Mouse (Mus musculus) neural tube, embryonic 13.5 days (tissue): ENCODE results near the gene Tnni3. TPM values are rescaled to one million over a fixed set of nuclear protein-coding genes. Genes with fewer than 3 reads are reported as not detected.

ENCODE experiments used
- ATAC-seq: fragments of 200-750 bp; cut with Nextera tagmentation; 2 replicates; pipeline ENCODE4 v1.8.0; 2017; ENCODE audit warnings: low read depth, mild to moderate bottlenecking, moderate TSS enrichment, moderate library complexity
- H3K27ac ChIP-seq: fragments of 300-500 bp; sonication (generic); replicated peaks from 2 replicates; pipeline ENCODE4 v1.5.1; 2015; ENCODE audit warnings: moderate library complexity, mild to moderate bottlenecking, inconsistent platforms
- H3K27me3 ChIP-seq: fragments of 300-500 bp; sonication (generic); 2 replicates; pipeline ENCODE4 v1.6.1; 2015; ENCODE audit warnings: mild to moderate bottlenecking, inconsistent platforms
- H3K36me3 ChIP-seq: fragments of 300-500 bp; sonication (generic); 2 replicates; pipeline ENCODE4 v1.6.1; 2015; ENCODE audit warnings: mild to moderate bottlenecking, inconsistent platforms
- H3K4me1 ChIP-seq: fragments of 300-500 bp; sonication (generic); replicated peaks from 2 replicates; pipeline ENCODE4 v1.6.1; 2015; ENCODE audit warnings: inconsistent platforms
- H3K4me2 ChIP-seq: fragments of 300-500 bp; sonication (generic); 2 replicates; pipeline ENCODE4 v1.6.1; 2015; ENCODE audit warnings: inconsistent platforms, mild to moderate bottlenecking, moderate library complexity
- H3K4me3 ChIP-seq: fragments of 300-500 bp; sonication (generic); 2 replicates; pipeline ENCODE4 v1.5.1; 2015; ENCODE audit warnings: mild to moderate bottlenecking, inconsistent platforms
- H3K9ac ChIP-seq: fragments of 300-500 bp; sonication (generic); 2 replicates; pipeline ENCODE4 v1.6.1; 2015; ENCODE audit warnings: moderate library complexity, mild to moderate bottlenecking, inconsistent platforms
- H3K9me3 ChIP-seq: fragments of 300-500 bp; sonication (generic); 2 replicates; pipeline ENCODE4 v1.6.1; 2016; ENCODE audit warnings: inconsistent platforms
- whole genome bisulfite sequencing: fragments of 180-500 bp; shearing (Covaris S2); methylation state at CpG from one replicate; pipeline ENCODE4 v1.1.7; 2015; 5-methylcytosine and 5-hydroxymethylcytosine counted together
- polyA plus RNA-seq: library from polyadenylated mRNA; unstranded; fragments of >200 nt; fragmentation: Nextera tagmentation; extraction: Ambion mirVana; gene quantifications from 2 replicates; pipeline ENCODE4 v1.2.1, GENCODE M21; 2015

Tnni3 gene
- polyA plus RNA-seq, 1 experiment from 2014 or later, result 3.6 TPM

DNA sequence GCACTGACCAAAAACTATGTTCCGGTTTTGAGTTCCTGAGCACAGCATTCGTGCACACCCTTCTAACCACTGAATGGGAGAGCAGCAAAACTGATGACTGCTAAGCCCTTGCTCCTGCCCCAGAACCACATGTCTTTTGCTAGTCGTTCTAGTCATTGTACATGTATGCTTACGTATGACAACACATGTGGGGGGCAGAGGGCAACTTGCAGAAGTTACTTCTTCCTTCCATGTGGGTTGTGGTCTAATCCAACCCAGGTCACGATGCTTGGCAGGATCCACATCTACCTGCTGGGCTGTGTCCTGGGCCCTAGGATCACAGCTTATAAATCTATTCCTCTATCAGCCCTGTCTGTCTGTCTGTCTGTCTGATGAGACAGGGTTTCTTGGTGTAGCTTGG lies 20.2 kb downstream of the Tnni3 start:
- no peak for ATAC-seq

DNA sequence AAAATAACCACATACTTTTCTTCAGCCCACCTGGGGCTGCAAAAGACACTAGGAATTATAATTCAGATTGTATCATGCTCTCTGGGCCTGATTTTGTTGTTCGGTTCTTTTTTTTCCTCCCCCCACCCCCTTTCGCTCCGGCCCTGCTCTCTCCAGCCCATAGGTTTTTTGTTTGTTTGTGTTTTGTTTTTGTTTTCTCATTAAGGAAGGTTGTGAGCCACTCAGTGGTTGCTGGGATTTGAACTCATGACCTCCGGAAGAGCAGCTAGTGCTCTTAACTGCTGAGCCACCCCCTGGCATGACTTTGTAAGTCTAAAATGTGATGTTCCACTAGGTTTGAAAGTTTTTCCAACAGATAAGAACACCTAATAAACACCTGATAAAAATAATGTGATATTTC lies 20.9 kb downstream of the Tnni3 start:
- no peak overlapping the region; the same call in 1 of the 2 replicates for H3K4me2 ChIP-seq

More for the DNA sequence above, 20.2 kb downstream of the Tnni3 start:
- no peak overlapping the region for H3K9ac ChIP-seq
- H3K27me3 ChIP-seq, result no peaks in the 10 kb centered on the region
- H3K36me3 ChIP-seq, result no peaks in the 10 kb centered on the region
- peaks cover 25% of the 10 kb centered on the region for H3K4me1 ChIP-seq
- H3K27ac ChIP-seq, result no peak overlapping the region
- WGBS, result 88% methylated on average over 5 of the region's 5 CpGs
- no peaks in the 10 kb centered on the region for H3K9me3 ChIP-seq
- H3K4me2 ChIP-seq, result no peak overlapping the region
- H3K4me3 ChIP-seq, result no peak overlapping the region

DNA sequence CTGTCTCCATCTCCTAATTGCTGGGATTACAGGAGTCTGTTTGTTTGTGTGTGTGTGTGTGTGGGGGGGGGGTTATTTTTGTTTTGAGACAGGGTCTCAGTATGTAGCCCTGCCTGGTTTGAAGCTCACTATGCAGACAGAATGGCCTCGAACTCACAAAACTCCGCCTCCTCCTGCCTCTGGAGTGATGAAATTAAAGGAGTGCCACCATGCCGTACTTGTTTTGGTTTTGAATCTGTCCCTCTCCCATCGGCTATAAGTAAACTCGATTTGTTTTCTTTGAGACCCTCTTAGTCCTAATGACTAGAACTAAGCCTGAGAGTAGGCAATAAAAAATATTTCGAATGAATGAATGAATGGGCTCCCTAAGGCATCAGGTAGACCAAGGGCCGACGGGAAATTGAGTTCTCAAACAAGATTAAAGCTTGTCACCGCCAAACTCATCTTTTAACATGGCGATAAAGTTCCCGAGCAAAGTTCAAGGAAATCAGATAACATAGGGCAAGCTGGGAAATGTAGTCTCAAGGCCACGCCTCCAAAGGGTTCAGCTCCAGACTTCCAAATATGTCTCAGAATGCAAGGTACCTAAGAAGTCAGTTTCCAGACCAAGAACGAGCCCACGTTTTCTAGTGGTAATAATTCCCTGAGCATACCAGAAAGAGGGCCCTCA lies 21.5 kb downstream of the Tnni3 start:
- Histone ChIP-seq H3K27ac (no peak overlapping the region; the same call in 1 of the 2 replicates), H3K36me3 (no peaks in the 10 kb centered on the region), H3K4me1 (peaks cover 38% of the 10 kb centered on the region), H3K9ac (peak overlapping the region; percentile 96), H3K4me2 (peak overlapping the region; percentile 93), H3K9me3 (no peaks in the 10 kb centered on the region), H3K4me3 (peak overlapping the region; percentile 84), H3K27me3 (no peaks in the 10 kb centered on the region)
- WGBS, result 15% methylated on average over 14 of the region's 14 CpGs
- peak; percentile 26 for ATAC-seq

More for the DNA sequence above, 20.9 kb downstream of the Tnni3 start:
- no peak for ATAC-seq
- 77% methylated on average over 4 of the region's 4 CpGs for WGBS
- Histone ChIP-seq H3K4me3 (no peak overlapping the region), H3K27me3 (no peaks in the 10 kb centered on the region), H3K27ac (no peak overlapping the region), H3K4me1 (peaks cover 33% of the 10 kb centered on the region), H3K9ac (no peak overlapping the region), H3K36me3 (no peaks in the 10 kb centered on the region), H3K9me3 (no peaks in the 10 kb centered on the region)

DNA sequence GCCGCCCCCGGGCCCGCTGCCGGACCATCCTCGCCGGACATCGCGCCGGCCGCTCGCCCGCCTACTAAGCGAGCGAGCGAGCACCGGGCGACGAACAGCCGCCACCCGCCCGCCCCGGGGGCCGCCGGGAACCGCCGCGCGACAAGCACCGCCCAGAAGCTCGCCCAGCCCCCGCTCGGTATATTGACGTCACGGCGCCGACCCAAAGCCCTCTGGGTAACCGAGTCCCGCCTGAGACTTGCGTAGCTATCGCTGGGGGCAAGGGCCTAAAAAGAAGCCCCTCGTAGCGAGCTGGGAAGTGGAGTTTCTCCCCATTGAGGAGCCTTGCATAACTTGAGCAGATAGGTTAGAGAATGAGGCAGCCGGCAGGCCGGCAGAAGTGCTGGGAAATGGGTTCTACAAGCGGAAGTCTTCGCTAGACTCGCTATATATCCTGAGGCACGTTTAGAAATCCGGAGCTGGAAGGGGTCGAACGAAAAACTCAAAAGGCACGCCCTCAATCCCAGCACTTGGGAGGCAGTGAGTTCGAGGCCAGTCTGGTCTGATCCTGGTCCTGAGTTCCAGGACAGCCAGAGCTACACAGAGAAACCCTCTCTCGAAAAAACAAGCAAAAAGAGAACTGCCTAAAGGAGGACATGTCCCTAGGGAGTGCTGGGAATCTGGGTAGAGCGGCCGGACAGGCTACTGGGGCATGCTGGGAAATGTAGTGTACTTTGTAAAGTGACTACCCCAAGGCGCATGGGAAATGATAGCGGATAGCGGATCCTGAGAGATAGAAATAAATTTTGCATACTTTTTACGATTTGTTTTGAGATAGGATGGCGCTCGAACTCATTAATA lies 22.3 kb downstream of the Tnni3 start, which contains the start of gene Ppp1r12c:
Gene Ppp1r12c (minus strand): TSS at position 123 of the 840 bp plus-strand sequence.
- Histone ChIP-seq H3K4me3 (peak within 1 kb of the TSS; percentile 84), H3K4me2 (peak within 1 kb of the TSS; percentile 93), H3K36me3 (peaks cover 4% of the 10 kb centered on the region), H3K9me3 (no peaks in the 10 kb centered on the region), H3K4me1 (peaks cover 44% of the 10 kb centered on the region), H3K9ac (peak within 1 kb of the TSS; percentile 96), H3K27me3 (no peaks in the 10 kb centered on the region), H3K27ac (peak within 1 kb of the TSS; percentile 91)
- peak; percentile 94 for ATAC-seq
- under 1% methylated on average over 62 of the region's 62 CpGs for WGBS

DNA sequence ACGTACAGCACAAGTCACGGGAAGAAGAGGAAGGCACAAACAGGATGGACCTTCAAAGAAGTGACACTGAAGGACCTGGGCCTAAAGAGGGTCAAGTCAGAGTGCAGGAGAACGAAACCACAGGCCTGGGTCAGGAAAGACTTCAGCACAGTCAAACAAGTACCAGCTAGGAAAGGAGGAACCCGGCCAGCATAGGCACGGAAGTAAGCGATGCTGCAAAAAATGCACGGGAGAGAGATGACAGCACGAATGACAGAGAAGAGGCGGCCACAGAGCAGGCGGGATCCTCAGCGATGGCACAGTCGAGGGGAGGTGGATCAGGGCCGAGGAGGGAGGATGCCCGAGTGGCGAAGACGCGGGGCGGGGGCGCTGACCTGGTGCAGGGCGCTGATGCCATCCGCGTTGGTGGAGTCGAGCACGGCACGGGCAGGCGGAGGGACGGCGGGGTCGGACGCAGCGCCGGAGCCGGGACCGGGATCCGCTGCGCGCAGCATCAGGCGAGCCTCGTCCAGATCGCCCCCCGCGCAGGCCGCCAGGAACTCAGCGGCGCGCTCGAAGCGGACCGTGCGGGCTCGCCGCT lies 23.0 kb downstream of the Tnni3 start:
- H3K36me3 ChIP-seq, result peaks cover 12% of the 10 kb centered on the region
- H3K9me3 ChIP-seq, result no peaks in the 10 kb centered on the region
- no peaks in the 10 kb centered on the region for H3K27me3 ChIP-seq
- H3K4me3 ChIP-seq, result peak overlapping the region; percentile 84
- WGBS, result under 1% methylated on average over 40 of the region's 52 CpGs
- peak overlapping the region; percentile 91 for H3K27ac ChIP-seq
- H3K4me2 ChIP-seq, result peak overlapping the region; percentile 93
- ATAC-seq, result peak; percentile 54
- H3K9ac ChIP-seq, result peak overlapping the region; percentile 96
- H3K4me1 ChIP-seq, result peaks cover 44% of the 10 kb centered on the region

DNA sequence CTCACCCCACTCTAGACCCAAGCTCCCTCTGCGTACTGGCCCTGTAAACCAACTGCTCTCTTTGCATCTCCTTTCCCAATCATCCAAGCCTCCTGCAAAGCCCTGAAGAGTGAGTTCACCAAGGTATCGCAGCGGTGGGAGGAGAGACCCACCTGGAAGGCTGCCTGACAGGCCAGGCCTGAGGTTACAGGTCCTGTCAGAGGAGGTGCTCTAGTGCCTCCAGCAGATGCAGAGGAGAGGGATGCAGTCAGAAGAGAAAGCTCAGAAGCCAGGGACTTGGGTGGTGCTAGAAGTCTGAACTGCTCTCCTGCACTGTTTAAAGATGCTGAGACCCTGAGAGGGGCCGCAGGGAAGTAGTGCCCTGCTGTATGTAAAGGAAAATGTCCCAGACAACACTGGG lies 25.0 kb downstream of the Tnni3 start:
- Histone ChIP-seq H3K36me3 (peaks cover 31% of the 10 kb centered on the region), H3K27ac (peak overlapping the region; percentile 40), H3K4me3 (peak overlapping the region; percentile 15; the same call in 1 of the 2 replicates), H3K4me2 (peak overlapping the region; percentile 93), H3K9ac (peak overlapping the region; percentile 96), H3K27me3 (no peaks in the 10 kb centered on the region), H3K9me3 (no peaks in the 10 kb centered on the region), H3K4me1 (peaks cover 44% of the 10 kb centered on the region)
- WGBS, result 92% methylated on average over 4 of the region's 4 CpGs
- no peak for ATAC-seq

DNA sequence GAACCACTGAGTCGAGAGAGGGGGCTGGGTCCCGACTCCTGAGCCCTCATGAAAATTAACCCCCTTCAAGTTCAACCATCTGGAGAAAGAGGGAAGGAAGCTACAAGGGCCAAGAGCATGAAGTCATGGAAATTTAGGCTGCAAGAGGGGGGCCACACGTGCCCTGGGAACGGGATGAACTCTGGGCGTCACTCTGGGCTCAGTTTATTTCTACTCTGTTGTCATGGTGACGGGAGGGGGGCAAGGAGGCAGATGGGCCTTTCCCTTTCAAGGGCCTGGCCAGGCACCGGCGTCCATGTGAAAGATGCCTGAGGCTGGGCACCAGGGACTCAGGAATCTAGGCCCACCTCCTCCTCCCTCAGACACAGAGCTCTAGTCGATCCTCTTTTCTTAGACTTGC lies 25.8 kb downstream of the Tnni3 start:
- no peak for ATAC-seq
- peak overlapping the region; percentile 40 for H3K27ac ChIP-seq

DNA sequence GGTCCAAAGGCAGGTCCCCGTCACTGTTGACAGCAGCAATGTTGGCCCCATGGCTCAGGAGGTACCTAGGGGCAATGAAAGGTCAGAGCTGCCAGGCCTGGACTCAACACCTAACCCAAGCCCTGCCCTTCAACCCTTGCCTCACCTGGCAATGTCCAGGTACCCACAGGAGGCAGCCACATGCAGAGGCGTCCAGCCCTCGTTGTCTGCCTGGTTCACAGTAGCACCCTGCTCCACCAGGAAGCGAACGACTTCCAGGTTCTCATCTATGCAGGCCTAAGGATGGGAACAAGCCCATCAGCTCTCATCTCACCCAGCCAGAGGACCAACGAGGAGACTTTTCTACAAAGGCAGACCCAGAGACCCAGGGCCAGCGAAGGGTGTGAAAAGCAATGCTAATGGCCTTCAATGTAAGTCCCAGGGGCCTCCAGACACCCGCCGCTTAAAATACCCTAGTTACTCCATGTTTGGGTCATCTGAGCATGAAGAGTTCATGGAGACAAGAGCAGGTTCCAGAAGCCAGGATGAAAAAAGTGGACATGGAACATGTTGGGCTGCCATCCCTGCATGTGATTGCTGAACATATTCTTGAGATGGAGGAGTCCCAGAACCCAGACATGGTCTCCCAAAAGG lies 26.6 kb downstream of the Tnni3 start:
- Histone ChIP-seq H3K9ac (no peak overlapping the region; the same call in 1 of the 2 replicates), H3K4me3 (no peak overlapping the region), H3K36me3 (peaks cover 48% of the 10 kb centered on the region), H3K27me3 (no peaks in the 10 kb centered on the region), H3K9me3 (no peaks in the 10 kb centered on the region), H3K27ac (peak overlapping the region; percentile 40; the same call in 1 of the 2 replicates), H3K4me2 (no peak overlapping the region; the same call in 1 of the 2 replicates), H3K4me1 (peaks cover 48% of the 10 kb centered on the region)
- no peak for ATAC-seq
- 88% methylated on average over 9 of the region's 9 CpGs for WGBS

More for the DNA sequence above, 25.8 kb downstream of the Tnni3 start:
- Histone ChIP-seq H3K4me2 (peak overlapping the region; percentile 93), H3K27me3 (no peaks in the 10 kb centered on the region), H3K36me3 (peaks cover 39% of the 10 kb centered on the region), H3K9me3 (no peaks in the 10 kb centered on the region), H3K9ac (peak overlapping the region; percentile 96), H3K4me1 (peaks cover 44% of the 10 kb centered on the region), H3K4me3 (peak overlapping the region; percentile 15; the same call in 1 of the 2 replicates)
- 7% methylated on average over 9 of the region's 9 CpGs for WGBS

DNA sequence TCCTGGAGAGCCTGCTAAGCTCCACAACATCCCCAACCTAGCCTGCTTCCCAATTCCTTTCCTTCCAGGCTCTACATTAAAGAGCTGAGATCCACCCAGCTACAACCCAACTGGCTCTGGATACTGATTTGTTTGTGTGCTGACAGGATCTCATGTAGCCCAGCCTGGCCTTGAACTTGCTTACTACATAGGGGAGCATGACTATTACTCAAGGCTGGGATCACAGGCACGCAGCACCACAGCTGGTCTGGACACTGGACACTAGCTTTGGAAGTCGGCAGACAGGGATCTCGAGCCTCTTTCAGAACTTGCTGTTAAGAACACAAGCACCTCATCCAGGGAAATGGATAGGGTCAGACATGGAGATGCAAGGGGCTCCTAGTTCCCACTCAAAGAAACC lies 27.6 kb downstream of the Tnni3 start:
- H3K27ac ChIP-seq, result no peak overlapping the region
- ATAC-seq, result no peak
- no peak overlapping the region for H3K9ac ChIP-seq
- H3K4me1 ChIP-seq, result peaks cover 50% of the 10 kb centered on the region
- no peaks in the 10 kb centered on the region for H3K9me3 ChIP-seq
- no peaks in the 10 kb centered on the region for H3K27me3 ChIP-seq
- H3K36me3 ChIP-seq, result peaks cover 50% of the 10 kb centered on the region
- 100% methylated on average over 3 of the region's 3 CpGs for WGBS
- no peak overlapping the region for H3K4me2 ChIP-seq
- no peak overlapping the region for H3K4me3 ChIP-seq

DNA sequence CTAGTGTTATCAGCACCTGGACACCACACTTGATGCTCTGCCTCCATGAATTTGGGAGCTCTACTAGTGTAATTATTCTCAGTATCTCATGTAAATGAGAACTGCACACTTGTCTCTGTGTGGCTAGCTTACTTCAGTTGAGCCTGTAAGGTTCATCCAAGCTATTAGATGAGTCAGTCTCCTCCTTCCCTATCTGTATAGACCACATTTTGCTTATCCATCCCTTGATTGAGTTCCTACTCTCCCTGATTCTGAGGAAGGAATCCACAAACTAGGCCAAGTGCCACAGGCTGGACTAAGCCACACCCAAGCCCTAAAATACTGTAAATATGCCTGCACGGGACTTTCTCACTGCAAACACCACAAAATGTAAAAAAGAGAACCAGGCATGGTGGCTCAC lies 30.0 kb downstream of the Tnni3 start:
- H3K4me2 ChIP-seq, result no peak overlapping the region
- peaks cover 66% of the 10 kb centered on the region for H3K36me3 ChIP-seq

DNA sequence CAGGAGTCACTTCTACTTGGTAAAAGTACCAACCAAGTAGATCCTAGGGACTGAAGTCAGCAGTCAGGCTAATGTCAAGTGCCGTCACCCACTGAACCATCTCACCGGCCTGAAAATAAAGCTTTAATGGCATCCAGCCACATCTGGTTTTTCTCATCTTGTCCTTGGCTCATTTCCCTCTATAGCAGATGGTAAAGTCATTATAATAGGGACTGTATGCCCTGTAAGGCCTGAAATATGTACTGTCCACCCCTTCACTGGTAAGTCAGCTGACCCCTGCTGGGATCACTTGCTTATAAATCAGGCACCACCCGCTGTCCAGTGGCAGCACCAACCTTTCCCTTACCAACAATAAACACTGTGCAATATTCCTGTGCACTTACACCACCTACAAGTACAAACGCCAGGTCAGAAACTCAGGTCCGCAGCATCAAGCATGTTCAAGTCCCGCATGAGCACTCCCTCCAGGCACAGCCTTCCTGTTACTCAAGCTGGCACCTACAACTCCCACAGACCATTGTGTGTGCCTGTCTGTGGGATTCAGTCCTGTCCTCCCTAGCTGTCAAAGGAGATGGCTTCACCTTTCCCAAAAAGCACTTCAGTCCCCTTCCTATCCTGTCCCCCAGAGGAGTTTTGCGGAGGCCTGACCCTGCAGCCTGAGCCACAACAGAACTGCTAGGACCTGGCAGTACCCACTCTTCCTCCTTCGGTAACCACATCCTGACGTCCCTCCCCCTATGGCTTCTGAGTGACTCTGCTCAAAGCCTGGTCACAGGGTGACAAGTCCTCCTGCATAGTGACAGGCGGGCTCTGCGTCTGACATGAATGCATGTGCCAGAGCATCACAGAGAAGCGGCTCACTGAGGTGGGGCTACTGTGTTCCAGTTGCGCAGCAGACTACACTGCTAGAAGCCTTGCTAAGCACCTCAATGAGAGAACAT lies 31.5 kb downstream of the Tnni3 start:
- ATAC-seq, result no peak
- Histone ChIP-seq H3K9ac (no peak overlapping the region), H3K4me3 (no peak overlapping the region), H3K4me2 (no peak overlapping the region), H3K27ac (0 out of 2 replicates have a peak overlapping the region, but pooled peaks have one; percentile 29), H3K27me3 (no peaks in the 10 kb centered on the region), H3K9me3 (no peaks in the 10 kb centered on the region), H3K36me3 (peaks cover 80% of the 10 kb centered on the region), H3K4me1 (peaks cover 16% of the 10 kb centered on the region)
- 85% methylated on average over 13 of the region's 13 CpGs for WGBS

More for the DNA sequence above, 30.0 kb downstream of the Tnni3 start:
- H3K4me1 ChIP-seq, result peaks cover 30% of the 10 kb centered on the region
- 96% methylated on average over 1 of the region's 1 CpGs for WGBS
- H3K27ac ChIP-seq, result no peak overlapping the region
- no peaks in the 10 kb centered on the region for H3K27me3 ChIP-seq
- no peak overlapping the region for H3K4me3 ChIP-seq
- no peak overlapping the region for H3K9ac ChIP-seq
- ATAC-seq, result no peak
- no peaks in the 10 kb centered on the region for H3K9me3 ChIP-seq
